Mouse (Mus musculus) megakaryocyte, embryonic 14.5 days (primary cell): ENCODE results near the gene Nhsl2. TPM values are rescaled to one million over a fixed set of nuclear protein-coding genes. Genes with fewer than 3 reads are reported as not detected.

Experiments
- H3K27me3 ChIP-seq: replicated peaks from 2 replicates; pipeline ENCODE3; 2012; ENCODE audit warnings: inconsistent platforms
- H3K36me3 ChIP-seq: replicated peaks from 2 replicates; pipeline ENCODE3; 2012; ENCODE audit warnings: low read length, inconsistent platforms, mixed read lengths
- H3K4me1 ChIP-seq: 2 replicates; pipeline ENCODE4 v1.6.1; 2012; ENCODE audit warnings: inconsistent platforms
- H3K4me3 ChIP-seq: replicated peaks from 2 replicates; pipeline ENCODE3; 2012; ENCODE audit warnings: moderate library complexity, mild to moderate bottlenecking, inconsistent platforms
- H3K9me3 ChIP-seq: 2 replicates; pipeline ENCODE4 v1.6.1; 2012; ENCODE audit warnings: inconsistent platforms
- FLI1 ChIP-seq: IDR thresholded peaks from 2 replicates; pipeline ENCODE4 v1.6.1; 2012; ENCODE audit warnings: low read length, inconsistent platforms, mixed read lengths
- GATA1 ChIP-seq: IDR thresholded peaks from 3 replicates; pipeline ENCODE4 v1.6.1; 2012; ENCODE audit warnings: mixed read lengths, low read length, inconsistent platforms, borderline replicate concordance
- polyA plus RNA-seq: library from polyadenylated mRNA; stranded (reverse); fragments of >175 nt; gene quantifications from 2 replicates; pipeline ENCODE4 v1.2.3, GENCODE M21; 2012; ENCODE audit warnings: low replicate concordance; ENCODE audit not compliant: insufficient read depth

The Nhsl2 gene
- polyA plus RNA-seq, 1 experiment = 0.01 TPM

GRCm38 (mm10) chrX:102115676-102116075 lies 266.5 kb downstream of the Nhsl2 start:
- H3K9me3 ChIP-seq = no peaks in the 10 kb centered on the region
- H3K4me3 ChIP-seq = no peak overlapping the region
- peaks cover 19% of the 10 kb centered on the region for H3K27me3 ChIP-seq
- H3K36me3 ChIP-seq = no peaks in the 10 kb centered on the region
- TF ChIP-seq GATA1 = no peak
- TF ChIP-seq FLI1 = no peak
- peaks cover 4% of the 10 kb centered on the region for H3K4me1 ChIP-seq

DNA sequence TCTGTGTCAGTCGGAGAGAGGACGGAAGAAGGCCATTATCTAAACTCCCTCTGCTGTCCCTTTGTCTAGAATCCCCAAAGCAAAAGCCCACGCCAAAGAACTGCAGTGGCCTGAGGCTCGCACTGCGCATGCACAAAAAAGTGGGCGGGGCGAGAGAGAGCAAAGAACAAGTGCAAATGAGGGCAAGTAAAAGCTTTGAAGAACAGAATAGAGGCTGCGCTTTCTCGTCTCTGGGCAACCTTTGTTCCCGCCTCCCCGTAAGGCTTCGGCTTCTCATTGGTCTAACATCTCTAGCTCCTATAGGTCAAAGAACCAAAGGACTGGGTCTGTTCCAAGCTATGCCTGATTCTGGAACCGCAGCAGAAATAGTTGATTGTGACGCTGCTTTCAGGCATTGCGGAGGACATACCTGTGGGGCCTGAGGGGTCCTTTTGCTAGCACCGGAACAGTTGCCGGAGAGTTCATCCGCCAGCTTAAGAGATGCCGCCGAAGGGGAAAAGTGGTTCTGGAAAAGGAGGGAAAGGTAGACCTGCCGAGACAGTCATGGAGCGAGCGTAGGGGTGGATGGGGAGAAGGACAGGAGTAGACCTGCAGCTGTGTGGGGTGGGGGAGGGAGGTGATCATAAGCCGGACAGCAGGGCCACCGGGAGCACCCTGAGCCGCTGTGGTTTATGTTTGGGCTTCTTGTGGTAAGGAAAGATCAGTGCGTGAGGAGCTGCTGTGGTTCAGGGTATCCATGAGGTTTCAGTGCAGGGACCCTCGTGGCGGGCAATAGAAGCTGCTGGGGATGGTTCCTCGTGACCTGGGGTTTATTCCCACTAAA lies 270.1 kb downstream of the Nhsl2 start, which contains the start of gene Pin4:
Gene Pin4, plus strand, starts transcription at position 406 of the 823 bp plus-strand sequence.
- no peak for TF ChIP-seq FLI1
- TF ChIP-seq GATA1 = no peak
- Histone ChIP-seq H3K9me3 (no peaks in the 10 kb centered on the region), H3K27me3 (peaks cover 7% of the 10 kb centered on the region), H3K4me1 (peaks cover 8% of the 10 kb centered on the region), H3K4me3 (peak within 1 kb of the TSS; percentile 95), H3K36me3 (peaks cover 26% of the 10 kb centered on the region)

GRCm38 (mm10) chrX:102121321-102121720 lies 272.1 kb downstream of the Nhsl2 start:
- peaks cover 44% of the 10 kb centered on the region for H3K36me3 ChIP-seq
- peaks cover 8% of the 10 kb centered on the region for H3K4me1 ChIP-seq
- TF ChIP-seq GATA1 = no peak
- no peak overlapping the region for H3K4me3 ChIP-seq
- H3K9me3 ChIP-seq = no peaks in the 10 kb centered on the region
- peaks cover 2% of the 10 kb centered on the region for H3K27me3 ChIP-seq

- H3K27me3 ChIP-seq = peaks cover 3% of the 10 kb centered on the region
- TF ChIP-seq FLI1 (no peak), GATA1 (no peak)
- H3K4me3 ChIP-seq = no peak overlapping the region
- peaks cover 38% of the 10 kb centered on the region for H3K36me3 ChIP-seq
- no peaks in the 10 kb centered on the region for H3K9me3 ChIP-seq
- H3K4me1 ChIP-seq = no peaks in the 10 kb centered on the region
Measured at GRCm38 (mm10) chrX:102141157-102141556, 292.0 kb downstream of the Nhsl2 start.

Other genes starting within 250 kb of the Nhsl2 start
- gene Ogt, start 209.3 kb upstream of the Nhsl2 start, polyA plus RNA-seq = 1.3 and 1.5 TPM in 2 replicates
- 0.37 TPM in 1 of 2 replicates, not detected in the other for gene Cxcr3, start 115.1 kb upstream of the Nhsl2 start, polyA plus RNA-seq
- 0.43 TPM in 1 of 2 replicates, not detected in the other for gene Gm4779, start 55.0 kb upstream of the Nhsl2 start, polyA plus RNA-seq
- 0.65 and 1.1 TPM in 2 replicates for gene 8030474K03Rik, start 54.7 kb upstream of the Nhsl2 start, polyA plus RNA-seq
- gene Rtl5, start 221.9 kb downstream of the Nhsl2 start, polyA plus RNA-seq = 1.3 and 4.8 TPM in 2 replicates